Mouse (Mus musculus): ENCODE measurements at regions not wholly inside any gene's neighbourhood (a gene's known extent, or its start where the extent isn't known, plus 50 kb on each side); places are given as distances from the start of the nearest gene placed in this dataset.
"Not testable (repeated sequence)": the region's sequence is repeated elsewhere in the genome, so short reads cannot be mapped to it uniquely, and the experiment has no call there.

GRCm38 (mm10) chr5:149874342-149874741 is 144.1 kb upstream of the Rxfp2 start:
- H3K9me3 ChIP-seq (ENCODE audit: low read length), result no peaks in the 10 kb centered on the region
- H3K4me3 ChIP-seq (ENCODE audit: low read length), result no peak overlapping the region
- H3K27me3 ChIP-seq (ENCODE audit: insufficient read depth, low read length), result no peaks in the 10 kb centered on the region
- H3K36me3 ChIP-seq (ENCODE audit: insufficient read depth, low read length), result no peaks in the 10 kb centered on the region
- no peak overlapping the region for H3K27ac ChIP-seq (ENCODE audit: low read length)
- no peak overlapping the region for H3K4me2 ChIP-seq (replicated peaks; ENCODE audit: low read depth, low read length)
- peaks cover 17% of the 10 kb centered on the region for H3K4me1 ChIP-seq (ENCODE audit: insufficient read depth, low read length)
- no peak for ATAC-seq (ENCODE audit: low FRiP score, low TSS enrichment)
- WGBS, result 85% methylated on average over 2 of the region's 2 CpGs
- H3K9ac ChIP-seq (replicated peaks; ENCODE audit: low read length), result no peak overlapping the region

GRCm38 (mm10) chr5:149892453-149892852 is 126.0 kb upstream of the Rxfp2 start:
- not testable (repeated sequence) for H3K9ac ChIP-seq (replicated peaks; ENCODE audit: low read length); H3K36me3 ChIP-seq (ENCODE audit: insufficient read depth, low read length); H3K9me3 ChIP-seq (ENCODE audit: low read length); H3K4me1 ChIP-seq (ENCODE audit: insufficient read depth, low read length); H3K4me2 ChIP-seq (replicated peaks; ENCODE audit: low read depth, low read length); H3K4me3 ChIP-seq (ENCODE audit: low read length); H3K27me3 ChIP-seq (ENCODE audit: insufficient read depth, low read length); ATAC-seq (ENCODE audit: low FRiP score, low TSS enrichment)
- H3K27ac ChIP-seq (ENCODE audit: low read length), result peak overlapping the region; percentile 52; the same call in 1 of the 2 replicates

GRCm38 (mm10) chr5:149906927-149907326 is 111.5 kb upstream of the Rxfp2 start:
- Histone ChIP-seq H3K4me3 (ENCODE audit: low read length) (no peak overlapping the region), H3K9me3 (ENCODE audit: low read length) (no peaks in the 10 kb centered on the region), H3K4me1 (ENCODE audit: insufficient read depth, low read length) (peaks cover 31% of the 10 kb centered on the region), H3K27ac (ENCODE audit: low read length) (no peak overlapping the region), H3K4me2 (replicated peaks; ENCODE audit: low read depth, low read length) (no peak overlapping the region), H3K27me3 (ENCODE audit: insufficient read depth, low read length) (no peaks in the 10 kb centered on the region), H3K36me3 (ENCODE audit: insufficient read depth, low read length) (no peaks in the 10 kb centered on the region), H3K9ac (replicated peaks; ENCODE audit: low read length) (no peak overlapping the region)
- WGBS, result 22% methylated on average over 3 of the region's 3 CpGs
- ATAC-seq (ENCODE audit: low FRiP score, low TSS enrichment), result peak; percentile 77; the same call in 1 of the 2 replicates

GRCm38 (mm10) chr5:149908376-149909078 is 109.9 kb upstream of the Rxfp2 start:
- H3K4me3 ChIP-seq (ENCODE audit: low read length), result no peak overlapping the region
- peak overlapping the region; percentile 70 for H3K27ac ChIP-seq (ENCODE audit: low read length)
- H3K4me1 ChIP-seq (ENCODE audit: insufficient read depth, low read length), result peaks cover 31% of the 10 kb centered on the region
- no peaks in the 10 kb centered on the region for H3K36me3 ChIP-seq (ENCODE audit: insufficient read depth, low read length)
- 25% methylated on average over 4 of the region's 4 CpGs for WGBS
- no peak overlapping the region for H3K4me2 ChIP-seq (replicated peaks; ENCODE audit: low read depth, low read length)
- no peaks in the 10 kb centered on the region for H3K27me3 ChIP-seq (ENCODE audit: insufficient read depth, low read length)
- no peak; the same call in 1 of the 2 replicates for ATAC-seq (ENCODE audit: low FRiP score, low TSS enrichment)
- H3K9ac ChIP-seq (replicated peaks; ENCODE audit: low read length), result no peak overlapping the region
- no peaks in the 10 kb centered on the region for H3K9me3 ChIP-seq (ENCODE audit: low read length)

GRCm38 (mm10) chr5:149909108-149909739 is 109.3 kb upstream of the Rxfp2 start:
- Histone ChIP-seq H3K4me3 (ENCODE audit: low read length) (no peak overlapping the region), H3K4me2 (replicated peaks; ENCODE audit: low read depth, low read length) (peak overlapping the region; percentile 8), H3K36me3 (ENCODE audit: insufficient read depth, low read length) (no peaks in the 10 kb centered on the region), H3K4me1 (ENCODE audit: insufficient read depth, low read length) (peaks cover 31% of the 10 kb centered on the region), H3K27me3 (ENCODE audit: insufficient read depth, low read length) (no peaks in the 10 kb centered on the region), H3K27ac (ENCODE audit: low read length) (peak overlapping the region; percentile 70), H3K9ac (replicated peaks; ENCODE audit: low read length) (no peak overlapping the region), H3K9me3 (ENCODE audit: low read length) (no peaks in the 10 kb centered on the region)
- 13% methylated on average over 13 of the region's 13 CpGs for WGBS
- peak; percentile 87 for ATAC-seq (ENCODE audit: low FRiP score, low TSS enrichment)

GRCm38 (mm10) chr5:149909971-149910370 is 108.5 kb upstream of the Rxfp2 start:
- Histone ChIP-seq H3K4me3 (ENCODE audit: low read length) (no peak overlapping the region), H3K9me3 (ENCODE audit: low read length) (no peaks in the 10 kb centered on the region), H3K36me3 (ENCODE audit: insufficient read depth, low read length) (no peaks in the 10 kb centered on the region), H3K4me2 (replicated peaks; ENCODE audit: low read depth, low read length) (no peak overlapping the region), H3K4me1 (ENCODE audit: insufficient read depth, low read length) (peaks cover 31% of the 10 kb centered on the region), H3K9ac (replicated peaks; ENCODE audit: low read length) (no peak overlapping the region), H3K27me3 (ENCODE audit: insufficient read depth, low read length) (no peaks in the 10 kb centered on the region), H3K27ac (ENCODE audit: low read length) (peak overlapping the region; percentile 67; the same call in 1 of the 2 replicates)
- 11% methylated on average over 8 of the region's 8 CpGs for WGBS
- ATAC-seq (ENCODE audit: low FRiP score, low TSS enrichment), result no peak

- Histone ChIP-seq H3K4me3 (ENCODE audit: low read length) (no peak overlapping the region), H3K4me1 (ENCODE audit: insufficient read depth, low read length) (peaks cover 29% of the 10 kb centered on the region), H3K9me3 (ENCODE audit: low read length) (no peaks in the 10 kb centered on the region), H3K27ac (ENCODE audit: low read length) (no peak overlapping the region), H3K36me3 (ENCODE audit: insufficient read depth, low read length) (no peaks in the 10 kb centered on the region), H3K9ac (replicated peaks; ENCODE audit: low read length) (no peak overlapping the region), H3K4me2 (replicated peaks; ENCODE audit: low read depth, low read length) (no peak overlapping the region), H3K27me3 (ENCODE audit: insufficient read depth, low read length) (no peaks in the 10 kb centered on the region)
- no peak for ATAC-seq (ENCODE audit: low FRiP score, low TSS enrichment)
- whole genome bisulfite sequencing, result 89% methylated on average over 8 of the region's 8 CpGs
These were observed 106.5 kb upstream of the Rxfp2 start for GRCm38 (mm10) chr5:149911968-149912367.

GRCm38 (mm10) chr5:149915761-149916160 is 102.7 kb upstream of the Rxfp2 start:
- H3K4me1 ChIP-seq (ENCODE audit: insufficient read depth, low read length), result no peaks in the 10 kb centered on the region; the same call in 1 of the 2 replicates
- no peaks in the 10 kb centered on the region for H3K9me3 ChIP-seq (ENCODE audit: low read length)
- H3K36me3 ChIP-seq (ENCODE audit: insufficient read depth, low read length), result no peaks in the 10 kb centered on the region
- no peak overlapping the region for H3K4me2 ChIP-seq (replicated peaks; ENCODE audit: low read depth, low read length)
- no peak overlapping the region for H3K9ac ChIP-seq (replicated peaks; ENCODE audit: low read length)
- no peaks in the 10 kb centered on the region for H3K27me3 ChIP-seq (ENCODE audit: insufficient read depth, low read length)
- no peak overlapping the region for H3K4me3 ChIP-seq (ENCODE audit: low read length)
- no peak for ATAC-seq (ENCODE audit: low FRiP score, low TSS enrichment)
- H3K27ac ChIP-seq (ENCODE audit: low read length), result no peak overlapping the region

GRCm38 (mm10) chr5:149917374-149917773 is 101.1 kb upstream of the Rxfp2 start:
- H3K4me1 ChIP-seq (ENCODE audit: insufficient read depth, low read length), result no peaks in the 10 kb centered on the region
- H3K27me3 ChIP-seq (ENCODE audit: insufficient read depth, low read length), result no peaks in the 10 kb centered on the region
- WGBS, result 30% methylated on average over 3 of the region's 3 CpGs
- no peak overlapping the region for H3K4me3 ChIP-seq (ENCODE audit: low read length)
- H3K27ac ChIP-seq (ENCODE audit: low read length), result no peak overlapping the region
- no peak for ATAC-seq (ENCODE audit: low FRiP score, low TSS enrichment)
- H3K36me3 ChIP-seq (ENCODE audit: insufficient read depth, low read length), result no peaks in the 10 kb centered on the region
- H3K9ac ChIP-seq (replicated peaks; ENCODE audit: low read length), result no peak overlapping the region
- no peaks in the 10 kb centered on the region for H3K9me3 ChIP-seq (ENCODE audit: low read length)
- no peak overlapping the region for H3K4me2 ChIP-seq (replicated peaks; ENCODE audit: low read depth, low read length)

- ATAC-seq (ENCODE audit: low FRiP score, low TSS enrichment), result peak; percentile 63
- Histone ChIP-seq H3K27ac (ENCODE audit: low read length) (no peak overlapping the region), H3K4me2 (replicated peaks; ENCODE audit: low read depth, low read length) (no peak overlapping the region), H3K9ac (replicated peaks; ENCODE audit: low read length) (no peak overlapping the region), H3K27me3 (ENCODE audit: insufficient read depth, low read length) (no peaks in the 10 kb centered on the region), H3K36me3 (ENCODE audit: insufficient read depth, low read length) (no peaks in the 10 kb centered on the region), H3K4me3 (ENCODE audit: low read length) (no peak overlapping the region), H3K9me3 (ENCODE audit: low read length) (no peaks in the 10 kb centered on the region), H3K4me1 (ENCODE audit: insufficient read depth, low read length) (no peaks in the 10 kb centered on the region)
- 29% methylated on average over 4 of the region's 4 CpGs for WGBS
These were observed 99.4 kb upstream of the Rxfp2 start for GRCm38 (mm10) chr5:149919097-149919496.

Measured in kidney, embryonic 16.5 days (tissue).